Mouse (Mus musculus): ENCODE data around the gene Susd1.

DNA sequence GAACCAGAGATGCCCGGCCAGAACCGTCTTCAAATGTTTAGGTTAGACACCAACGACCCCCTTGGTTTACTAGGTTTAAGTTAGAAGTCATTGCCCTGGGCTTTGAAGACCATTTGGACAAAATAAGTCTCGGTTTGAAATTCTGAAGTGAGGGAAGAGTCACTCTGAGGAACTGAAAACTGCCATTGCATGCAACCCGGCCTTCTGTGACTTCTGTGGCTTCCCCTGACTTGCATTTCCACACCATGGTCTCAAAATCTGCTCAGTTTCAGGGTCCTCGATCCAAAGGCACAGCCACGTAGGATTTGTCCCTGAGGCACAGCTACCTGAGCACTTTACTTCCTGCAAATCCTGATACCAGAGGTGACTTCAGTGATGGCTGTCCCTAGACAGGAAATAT is 86.5 kb downstream of the Susd1 start:
- TF ChIP-seq CTCF (IDR thresholded peaks at IDR 0.05; ENCODE audit: low read depth, low read length) (no peak), TAL1 (conservative IDR thresholded peaks at IDR 0.05; ENCODE audit: low read depth, low read length) (no peak), GATA2 (IDR thresholded peaks at IDR 0.05; ENCODE audit: borderline replicate concordance, low read depth, low read length) (no peak), GATA1 (IDR thresholded peaks at IDR 0.05; ENCODE audit: borderline replicate concordance, low read length) (no peak)

All from G1E (cell line).